Mouse (Mus musculus) stomach, embryonic 15.5 days (tissue): ENCODE results near the gene Phf11b. TPM values are rescaled to one million over a fixed set of nuclear protein-coding genes. Genes with fewer than 3 reads are reported as not detected.
"Not testable (repeated sequence)": the region's sequence is repeated elsewhere in the genome, so short reads cannot be mapped to it uniquely, and the experiment has no call there.

Experiments
- ATAC-seq: fragments of 200-750 bp; cut with Nextera tagmentation; 2 replicates; pipeline ENCODE4 v1.8.0; 2017; ENCODE audit warnings: low read depth, moderate number of reproducible peaks, moderate TSS enrichment; ENCODE audit not compliant: insufficient read depth, low FRiP score
- H3K27ac ChIP-seq: fragments of 300-500 bp; sonication (generic); 2 replicates; pipeline ENCODE4 v1.5.1; 2015; ENCODE audit warnings: mild to moderate bottlenecking, inconsistent platforms
- H3K27me3 ChIP-seq: fragments of 300-500 bp; sonication (generic); replicated peaks from 2 replicates; pipeline ENCODE4 v1.6.1; 2015; ENCODE audit warnings: inconsistent platforms
- H3K36me3 ChIP-seq: fragments of 300-500 bp; sonication (generic); 2 replicates; pipeline ENCODE4 v1.6.1; 2015; ENCODE audit warnings: inconsistent platforms
- H3K4me1 ChIP-seq: fragments of 300-500 bp; sonication (generic); 2 replicates; pipeline ENCODE4 v1.6.1; 2015; ENCODE audit warnings: inconsistent platforms
- H3K4me2 ChIP-seq: fragments of 300-500 bp; sonication (generic); 2 replicates; pipeline ENCODE4 v1.6.1; 2015; ENCODE audit warnings: mild to moderate bottlenecking, inconsistent platforms
- H3K4me3 ChIP-seq: fragments of 300-500 bp; sonication (generic); replicated peaks from 2 replicates; pipeline ENCODE4 v1.5.1; 2015; ENCODE audit warnings: inconsistent platforms
- H3K9ac ChIP-seq: fragments of 300-500 bp; sonication (generic); 2 replicates; pipeline ENCODE4 v1.6.1; 2015; ENCODE audit warnings: inconsistent platforms
- H3K9me3 ChIP-seq: fragments of 300-500 bp; sonication (generic); 2 replicates; pipeline ENCODE4 v1.6.1; 2016; ENCODE audit warnings: inconsistent platforms
- WGBS: fragments of 180-500 bp; shearing (Covaris S2); methylation state at CpG from one replicate; pipeline ENCODE4 v1.1.7; 2015; 5-methylcytosine and 5-hydroxymethylcytosine counted together
- polyA plus RNA-seq: library from polyadenylated mRNA; unstranded; fragments of >200 nt; fragmentation: Nextera tagmentation; extraction: Ambion mirVana; gene quantifications from 2 replicates; pipeline ENCODE4 v1.2.1, GENCODE M21; 2015

Phf11b gene
- 0.84 and 1.6 TPM in 2 replicates for polyA plus RNA-seq

DNA sequence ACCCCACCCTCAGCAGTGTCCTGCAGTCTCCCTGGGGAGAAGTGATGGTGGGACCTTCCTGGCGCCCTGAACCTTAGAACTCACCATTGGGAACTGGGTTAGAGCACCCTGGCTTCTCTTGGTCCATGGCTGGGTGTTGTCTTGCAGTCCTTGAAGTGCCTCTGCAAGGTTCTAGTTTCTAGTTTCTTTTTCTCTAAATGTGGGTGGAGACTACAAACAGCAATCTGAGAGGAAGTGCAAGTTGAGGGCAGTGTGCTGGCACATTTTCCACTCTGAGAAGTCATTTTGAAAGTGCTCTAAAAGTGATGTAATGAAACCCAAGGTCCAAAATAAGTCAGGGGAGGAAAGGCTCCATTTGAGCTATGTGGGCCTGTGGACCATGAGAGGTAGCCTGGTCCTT is at the start of gene Phf11b:
Gene Phf11b (minus strand): TSS at position 163 of the 400 bp plus-strand sequence.
- H3K36me3 ChIP-seq, H3K27ac ChIP-seq, H3K27me3 ChIP-seq, H3K4me2 ChIP-seq, H3K4me3 ChIP-seq, H3K9me3 ChIP-seq, H3K9ac ChIP-seq, H3K4me1 ChIP-seq: not testable (repeated sequence)
- 0 out of 2 replicates have a peak, but pooled peaks have one; percentile 10 for ATAC-seq
- WGBS: 76% methylated on average over 1 of the region's 1 CpGs

DNA sequence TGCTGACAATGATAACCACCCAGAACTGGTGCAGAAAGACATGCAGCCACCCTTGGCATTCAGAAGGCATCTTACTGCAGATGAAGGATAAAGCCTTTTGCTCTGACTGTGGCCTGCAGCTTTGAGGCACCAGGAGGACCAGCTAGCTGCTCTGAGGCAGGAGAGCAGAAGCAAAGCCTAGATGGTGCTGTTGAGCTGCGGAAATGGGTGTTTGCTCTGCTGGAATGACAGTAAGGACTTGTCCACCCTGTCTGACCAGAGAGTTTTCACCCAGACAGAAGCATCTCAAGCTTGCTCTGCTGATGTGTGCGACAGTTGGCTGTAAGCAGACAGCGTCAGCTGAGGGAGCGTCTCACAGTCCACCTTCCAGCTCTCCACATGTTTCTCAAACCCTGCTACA is 49.0 kb upstream of the Phf11b start:
- not testable (repeated sequence) for ATAC-seq
- WGBS: 48% methylated on average over 4 of the region's 4 CpGs

DNA sequence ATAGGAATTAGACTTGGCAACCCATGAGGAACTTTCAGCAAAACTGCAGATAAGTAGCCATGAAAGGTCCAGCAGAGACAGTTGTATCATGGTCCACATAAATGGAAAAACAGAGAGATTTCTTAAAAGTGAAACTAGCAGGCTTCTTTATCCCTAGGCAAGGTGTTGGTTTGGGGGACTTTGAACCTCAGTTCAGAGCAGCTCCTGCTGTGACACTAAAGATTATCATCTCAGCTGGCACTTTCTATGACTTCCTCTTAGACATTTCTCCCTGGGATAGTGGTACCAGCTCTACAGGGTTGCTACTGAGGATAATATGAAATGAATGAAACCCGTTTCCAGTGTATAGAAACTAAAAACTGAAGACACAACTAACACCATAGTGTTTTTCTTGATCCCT is 48.4 kb upstream of the Phf11b start:
- H3K4me1 ChIP-seq: no peaks in the 10 kb centered on the region
- no peaks in the 10 kb centered on the region for H3K9me3 ChIP-seq
- no peaks in the 10 kb centered on the region for H3K27me3 ChIP-seq
- H3K4me2 ChIP-seq: no peak overlapping the region
- no peak overlapping the region for H3K27ac ChIP-seq
- H3K4me3 ChIP-seq: no peak overlapping the region
- H3K36me3 ChIP-seq: no peaks in the 10 kb centered on the region
- no peak overlapping the region for H3K9ac ChIP-seq
- ATAC-seq: no peak
- WGBS: 75% methylated on average over 1 of the region's 1 CpGs

More for the DNA sequence above, 49.0 kb upstream of the Phf11b start:
- not testable (repeated sequence) for H3K4me2 ChIP-seq, H3K27me3 ChIP-seq, H3K9me3 ChIP-seq, H3K4me1 ChIP-seq, H3K36me3 ChIP-seq, H3K4me3 ChIP-seq, H3K9ac ChIP-seq, H3K27ac ChIP-seq

DNA sequence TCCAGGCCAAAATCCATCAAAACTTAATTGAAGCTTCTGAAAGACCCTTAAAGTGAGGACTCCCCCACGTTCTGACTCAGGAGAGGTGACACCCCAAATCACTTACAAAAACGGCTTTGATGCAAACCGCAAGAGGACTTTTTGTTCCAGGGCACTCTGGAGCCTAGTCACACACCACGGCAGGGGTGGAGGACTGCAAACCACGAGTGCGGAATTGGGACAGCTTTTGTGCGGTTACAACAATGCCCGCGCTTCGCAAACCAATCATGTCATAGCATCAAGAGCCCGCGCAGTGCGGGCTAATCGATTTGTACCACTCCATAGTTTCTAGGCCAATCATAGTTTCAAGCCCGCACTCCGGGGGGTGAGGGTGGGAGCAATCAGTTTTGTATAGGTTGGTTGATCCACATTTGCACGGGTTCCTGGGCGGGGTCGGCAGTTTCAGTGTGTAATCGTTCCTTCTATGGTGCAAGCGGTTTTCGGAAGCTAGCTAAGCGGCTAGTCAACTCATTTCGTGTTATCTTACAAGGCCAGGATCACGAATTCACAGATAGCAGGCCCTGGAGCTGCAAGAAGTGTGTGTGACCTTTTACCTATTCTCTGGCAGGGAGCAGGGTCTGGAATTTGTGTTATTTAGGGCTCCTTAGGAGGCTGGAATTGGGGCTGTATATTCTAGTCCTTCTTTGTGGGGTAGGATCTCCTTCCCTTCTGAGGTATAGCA is 29.4 kb upstream of the Phf11b start:
- Histone ChIP-seq H3K27me3 (no peaks in the 10 kb centered on the region), H3K36me3 (no peaks in the 10 kb centered on the region), H3K9ac (no peak overlapping the region), H3K4me3 (no peak overlapping the region), H3K27ac (no peak overlapping the region), H3K9me3 (no peaks in the 10 kb centered on the region), H3K4me2 (no peak overlapping the region), H3K4me1 (peaks cover 4% of the 10 kb centered on the region; the same call in 1 of the 2 replicates)
- ATAC-seq: no peak
- 91% methylated on average over 25 of the region's 25 CpGs for WGBS

DNA sequence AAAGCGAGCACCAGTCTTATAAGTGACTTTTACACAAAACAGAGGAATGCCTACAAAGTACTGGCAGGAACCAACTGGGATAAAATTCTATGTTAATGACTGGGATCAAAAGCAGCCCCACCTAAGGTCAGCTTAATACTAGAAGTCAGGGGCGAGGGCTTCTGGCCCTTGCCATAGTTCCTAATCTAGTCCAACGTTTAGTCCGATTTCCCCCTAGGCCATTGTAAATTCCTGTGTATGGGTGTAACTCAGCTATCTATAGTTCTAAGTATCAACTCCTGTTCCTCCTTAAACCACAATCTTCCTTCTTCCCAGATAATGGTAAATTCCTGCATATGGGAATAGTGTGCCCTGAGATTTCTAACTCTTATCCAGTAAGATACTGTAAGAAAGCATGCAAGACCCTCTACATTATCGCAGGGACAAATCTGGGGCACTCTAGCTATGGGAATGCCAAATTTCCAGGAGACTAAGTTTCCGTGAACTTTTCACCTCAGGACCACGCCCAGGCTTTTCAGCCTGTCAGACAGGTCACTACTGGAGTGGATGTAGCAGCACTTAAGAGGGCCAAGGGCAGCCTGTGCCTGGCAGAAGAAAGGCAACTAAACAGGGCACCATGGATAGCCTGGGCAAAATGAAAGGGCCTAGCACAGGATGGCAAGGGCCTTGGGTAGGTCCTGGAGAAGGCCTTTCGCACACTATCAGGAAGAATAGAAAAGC is 25.4 kb upstream of the Phf11b start:
- no peaks in the 10 kb centered on the region for H3K9me3 ChIP-seq
- no peak overlapping the region for H3K27ac ChIP-seq
- ATAC-seq: no peak
- H3K4me2 ChIP-seq: no peak overlapping the region
- H3K36me3 ChIP-seq: no peaks in the 10 kb centered on the region
- H3K4me3 ChIP-seq: no peak overlapping the region
- WGBS: 78% methylated on average over 8 of the region's 8 CpGs
- peaks cover 4% of the 10 kb centered on the region; the same call in 1 of the 2 replicates for H3K4me1 ChIP-seq
- H3K27me3 ChIP-seq: no peaks in the 10 kb centered on the region
- no peak overlapping the region for H3K9ac ChIP-seq

DNA sequence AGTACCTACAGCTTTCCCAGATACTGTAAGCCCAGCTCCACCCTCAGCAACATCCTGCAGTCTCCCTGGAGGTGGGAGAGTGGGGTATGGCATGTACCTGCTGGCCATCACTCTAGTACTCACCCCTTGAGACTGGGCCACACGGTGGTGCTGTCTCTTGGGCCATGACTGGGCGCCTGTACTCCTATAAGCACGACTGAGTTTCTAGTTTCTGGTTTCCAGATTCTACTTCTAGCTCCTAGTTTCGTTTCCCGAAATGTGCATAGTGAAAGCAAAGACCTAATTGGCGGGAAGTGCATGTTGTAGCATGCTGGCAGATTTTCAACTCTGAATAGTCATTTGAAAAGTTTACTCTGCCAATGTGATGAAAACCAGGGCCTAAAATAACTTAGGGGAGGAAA is 24.1 kb upstream of the Phf11b start, which contains the start of gene Phf11d:
Gene Phf11d (minus strand): TSS at position 227 of the 401 bp plus-strand sequence.
- no peak within 1 kb of the TSS for H3K9ac ChIP-seq
- peaks cover 4% of the 10 kb centered on the region; the same call in 1 of the 2 replicates for H3K4me1 ChIP-seq
- 55% methylated on average over 6 of the region's 6 CpGs for WGBS
- H3K9me3 ChIP-seq: no peaks in the 10 kb centered on the region
- H3K36me3 ChIP-seq: no peaks in the 10 kb centered on the region
- ATAC-seq: peak; percentile 35; the same call in 1 of the 2 replicates
- H3K4me3 ChIP-seq: no peak within 1 kb of the TSS
- peak within 1 kb of the TSS; percentile 72; the same call in 1 of the 2 replicates for H3K27ac ChIP-seq
- no peaks in the 10 kb centered on the region for H3K27me3 ChIP-seq
- peak within 1 kb of the TSS; percentile 38 for H3K4me2 ChIP-seq

DNA sequence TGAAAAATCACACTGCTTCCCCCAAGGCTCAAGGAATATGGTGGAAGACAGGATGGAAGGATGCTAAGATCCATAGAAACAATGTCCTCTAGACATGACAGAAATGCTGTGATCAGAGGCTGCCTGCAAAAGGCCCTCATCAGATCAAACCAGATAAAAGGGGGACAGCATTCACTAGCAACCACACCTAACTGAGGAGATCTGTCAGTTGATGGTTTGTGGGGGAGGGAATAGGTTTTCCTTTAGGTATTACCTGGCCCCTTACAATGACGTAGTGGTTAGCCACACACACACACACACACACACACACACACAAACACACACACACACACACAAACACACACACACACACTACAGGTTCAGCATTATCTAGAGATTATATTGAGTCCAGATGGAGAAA is 1.6 kb downstream of the Phf11b start:
- H3K4me3 ChIP-seq: no peak overlapping the region
- 89% methylated on average over 1 of the region's 1 CpGs for WGBS
- no peaks in the 10 kb centered on the region for H3K27me3 ChIP-seq
- H3K9ac ChIP-seq: no peak overlapping the region
- ATAC-seq: no peak
- no peaks in the 10 kb centered on the region for H3K36me3 ChIP-seq
- no peak overlapping the region for H3K27ac ChIP-seq
- no peaks in the 10 kb centered on the region for H3K9me3 ChIP-seq
- H3K4me1 ChIP-seq: no peaks in the 10 kb centered on the region
- no peak overlapping the region for H3K4me2 ChIP-seq

DNA sequence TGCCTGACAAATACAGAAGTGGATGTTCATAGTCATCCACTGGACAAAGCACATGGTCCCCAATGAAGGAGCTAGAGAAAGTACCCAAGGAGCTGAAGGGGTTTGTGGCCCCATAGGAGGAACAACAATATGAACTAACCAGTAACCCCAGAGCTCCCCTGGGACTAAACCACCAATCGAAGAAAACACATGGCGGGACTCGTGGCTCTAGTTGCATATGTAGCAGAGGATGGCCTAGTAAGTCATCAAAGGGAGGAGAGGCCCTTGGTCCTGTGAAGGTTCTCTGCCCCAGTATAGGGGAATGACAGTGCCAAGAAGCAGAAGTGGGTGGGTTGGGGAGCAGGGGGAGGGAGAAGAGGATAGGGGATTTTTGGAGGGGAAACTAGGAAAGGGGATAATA is 5.1 kb downstream of the Phf11b start:
- 79% methylated on average over 3 of the region's 3 CpGs for WGBS
- not testable (repeated sequence) for H3K27ac ChIP-seq, H3K9me3 ChIP-seq

DNA sequence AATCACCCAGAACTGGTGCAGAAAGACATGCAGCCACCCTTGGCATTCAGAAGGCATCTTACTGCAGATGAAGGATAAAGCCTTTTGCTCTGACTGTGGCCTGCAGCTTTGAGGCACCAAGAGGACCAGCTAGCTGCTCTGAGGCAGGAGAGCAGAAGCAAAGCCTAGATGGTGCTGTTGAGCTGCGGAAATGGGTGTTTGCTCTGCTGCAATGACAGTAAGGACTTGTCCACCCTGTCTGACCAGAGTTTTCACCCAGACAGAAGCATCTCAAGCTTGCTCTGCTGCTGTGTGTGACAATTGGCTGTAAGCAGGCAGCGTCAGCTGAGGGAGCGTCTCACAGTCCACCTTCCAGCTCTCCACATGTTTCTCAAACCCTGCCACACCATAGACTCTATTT is 10.7 kb downstream of the Phf11b start:
- H3K4me3 ChIP-seq, H3K27ac ChIP-seq, H3K27me3 ChIP-seq, H3K9ac ChIP-seq, H3K4me2 ChIP-seq, H3K36me3 ChIP-seq, H3K9me3 ChIP-seq, ATAC-seq, H3K4me1 ChIP-seq: not testable (repeated sequence)
- 34% methylated on average over 3 of the region's 3 CpGs for WGBS

More for the DNA sequence above, 5.1 kb downstream of the Phf11b start:
- not testable (repeated sequence) for ATAC-seq, H3K36me3 ChIP-seq, H3K4me1 ChIP-seq, H3K9ac ChIP-seq, H3K4me2 ChIP-seq, H3K4me3 ChIP-seq, H3K27me3 ChIP-seq

DNA sequence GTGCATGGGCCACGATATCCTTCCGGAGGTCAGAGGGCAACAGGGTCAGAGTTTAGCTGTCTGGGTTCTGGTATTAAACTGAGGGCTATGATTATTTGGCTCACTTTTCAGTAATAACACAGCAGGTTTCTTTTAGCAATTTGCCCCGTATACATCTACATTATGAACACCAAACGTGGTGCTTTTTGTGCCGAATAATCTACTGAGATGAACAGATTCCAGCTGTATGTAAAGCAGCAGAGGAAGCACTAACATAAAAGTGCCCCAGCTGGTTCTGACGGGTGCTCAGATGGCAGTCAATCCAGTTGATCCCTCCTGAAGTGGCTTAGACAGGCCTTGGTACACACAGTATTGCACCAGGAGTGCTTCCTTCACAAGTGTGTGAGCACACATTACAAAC is 21.2 kb downstream of the Phf11b start:
- not testable (repeated sequence) for H3K9me3 ChIP-seq, H3K27me3 ChIP-seq, H3K4me1 ChIP-seq, ATAC-seq, H3K27ac ChIP-seq, H3K4me3 ChIP-seq, H3K4me2 ChIP-seq, H3K36me3 ChIP-seq, H3K9ac ChIP-seq
- WGBS: 74% methylated on average over 6 of the region's 6 CpGs

DNA sequence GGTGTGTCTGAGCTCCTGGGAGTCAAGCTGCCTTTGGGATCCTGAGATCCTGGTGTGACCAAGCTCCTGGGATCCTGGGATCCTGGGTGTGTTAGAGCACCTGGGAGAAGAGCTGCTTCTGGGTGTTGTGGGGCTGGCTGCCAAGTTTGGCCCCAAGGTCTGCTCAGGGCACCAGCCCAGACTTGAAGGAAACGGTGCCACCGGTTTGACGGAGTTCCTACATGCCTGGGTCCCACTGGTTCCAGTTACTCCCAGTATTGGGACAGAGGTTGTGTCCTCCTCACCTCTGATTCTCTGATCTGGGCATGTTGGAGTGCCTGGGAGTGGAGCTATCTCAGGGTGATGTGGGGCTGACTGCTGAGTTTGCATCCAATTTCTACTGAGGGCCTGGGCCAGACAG is 22.1 kb downstream of the Phf11b start:
- H3K27me3 ChIP-seq, H3K4me1 ChIP-seq, H3K4me3 ChIP-seq, H3K9me3 ChIP-seq, ATAC-seq, H3K27ac ChIP-seq, H3K36me3 ChIP-seq, H3K4me2 ChIP-seq, H3K9ac ChIP-seq: not testable (repeated sequence)
- 88% methylated on average over 3 of the region's 3 CpGs for WGBS

DNA sequence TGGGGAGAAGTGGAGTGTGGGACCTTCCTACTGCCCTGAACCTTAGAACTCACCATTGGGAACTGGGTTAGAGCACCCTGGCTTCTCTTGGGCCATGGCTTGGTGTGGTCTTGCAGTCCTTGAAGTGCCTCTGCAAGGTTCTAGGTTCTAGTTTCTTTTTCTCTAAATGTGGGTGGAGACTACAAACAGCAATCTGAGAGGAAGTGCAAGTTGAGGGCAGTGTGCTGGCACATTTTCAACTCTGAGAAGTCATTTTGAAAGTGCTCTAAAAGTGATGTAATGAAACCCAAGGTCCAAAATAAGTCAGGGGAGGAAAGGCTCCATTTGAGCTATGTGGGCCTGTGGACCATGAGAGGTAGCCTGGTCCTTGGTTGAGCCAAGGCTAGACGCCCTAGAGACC is 43.8 kb downstream of the Phf11b start, which contains the start of gene Phf11a:
Gene Phf11a (minus strand): TSS at position 132 of the 400 bp plus-strand sequence.
- not testable (repeated sequence) for H3K4me2 ChIP-seq, H3K9ac ChIP-seq, H3K4me3 ChIP-seq, H3K27me3 ChIP-seq, H3K36me3 ChIP-seq, H3K4me1 ChIP-seq, H3K9me3 ChIP-seq, ATAC-seq, H3K27ac ChIP-seq
- 85% methylated on average over 1 of the region's 1 CpGs for WGBS
